Mouse (Mus musculus) myocyte (in vitro differentiated cells): Measurements from ENCODE around the gene Fbxo10.

Source experiments
- CEBPB ChIP-seq: IDR thresholded peaks from 2 replicates; pipeline ENCODE4 v1.6.1; 2011; ENCODE audit warnings: mild to moderate bottlenecking, moderate library complexity; ENCODE audit not compliant: poor library complexity, insufficient read depth, severe bottlenecking
- E2F4 ChIP-seq: IDR thresholded peaks from one replicate; pipeline ENCODE4 v1.6.1; 2011; ENCODE audit warnings: mild to moderate bottlenecking, control low read depth, moderate library complexity; ENCODE audit not compliant: insufficient read depth
- MAX ChIP-seq: IDR thresholded peaks from one replicate; pipeline ENCODE4 v1.6.1; 2011; ENCODE audit warnings: low read depth, mild to moderate bottlenecking, control low read depth
- MYOD1 ChIP-seq, 3 experiments: IDR thresholded peaks; one replicate each; pipeline ENCODE4 v1.6.1; 2011; ENCODE audit warnings: control low read depth in 2 of 3, low read depth in 2 of 3, mild to moderate bottlenecking in 2 of 3, moderate library complexity in 1 of 3; ENCODE audit not compliant: insufficient read length in 2 of 3, control insufficient read depth in 1 of 3
- MYOG ChIP-seq, 3 experiments: IDR thresholded peaks; one replicate each; pipeline ENCODE4 v1.6.1; 2011; ENCODE audit warnings: control low read depth in 2 of 3, low read depth in 2 of 3, mild to moderate bottlenecking in 2 of 3; ENCODE audit not compliant: insufficient read length in 2 of 3, control insufficient read depth in 1 of 3, insufficient read depth in 1 of 3
- POLR2A ChIP-seq: IDR thresholded peaks from one replicate; pipeline ENCODE4 v1.6.1; 2011; ENCODE audit warnings: low read depth, mild to moderate bottlenecking, control low read depth, moderate library complexity; ENCODE audit not compliant: insufficient read length
- POLR2AphosphoS2 ChIP-seq: IDR thresholded peaks from one replicate; pipeline ENCODE4 v1.6.1; 2011; ENCODE audit warnings: low read depth, control low read depth; ENCODE audit not compliant: insufficient read length
- REST ChIP-seq: IDR thresholded peaks from one replicate; pipeline ENCODE4 v1.6.1; 2011; ENCODE audit warnings: mild to moderate bottlenecking, control low read depth, moderate library complexity; ENCODE audit not compliant: insufficient read depth, insufficient read length
- TCF12 ChIP-seq: IDR thresholded peaks from one replicate; pipeline ENCODE4 v1.6.1; 2011; ENCODE audit warnings: mild to moderate bottlenecking, control low read depth; ENCODE audit not compliant: poor library complexity, insufficient read depth, severe bottlenecking
- TCF3 ChIP-seq: IDR thresholded peaks from one replicate; pipeline ENCODE4 v1.6.1; 2011; ENCODE audit warnings: low read depth, control low read depth; ENCODE audit not compliant: insufficient read length
- USF1 ChIP-seq: IDR thresholded peaks from one replicate; pipeline ENCODE4 v1.6.1; 2011; ENCODE audit warnings: low read depth, mild to moderate bottlenecking, control low read depth, moderate library complexity

- TF ChIP-seq MYOG (IDR thresholded peaks at IDR 0.05; ENCODE audit: control insufficient read depth in 1 of 3, insufficient read depth in 1 of 3, insufficient read length in 2 of 3, low read depth in 2 of 3) (no peak), POLR2A (no peak), REST (no peak), TCF12 (no peak), E2F4 (no peak), MAX (no peak), USF1 (no peak), POLR2AphosphoS2 (no peak), CEBPB (no peak), MYOD1 (IDR thresholded peaks at IDR 0.05; ENCODE audit: control insufficient read depth in 1 of 3, insufficient read length in 2 of 3, low read depth in 2 of 3) (no peak), TCF3 (no peak)
Observed at GRCm38 (mm10) chr4:45072261-45072973, 12.0 kb downstream of the Fbxo10 start.
